Mouse (Mus musculus) thymus, adult 2 months (tissue): ENCODE results near the gene Huwe1. TPM values are rescaled to one million over a fixed set of nuclear protein-coding genes. Genes with fewer than 3 reads are reported as not detected.

Experiments
- DNase-seq: peaks from one replicate; pipeline ENCODE4 v3.0.0; 2021
- H3K27ac ChIP-seq: fragments of 200-500 bp; 2 replicates; pipeline ENCODE4 v1.5.1; 2012; ENCODE audit warnings: low read length, control low read depth; ENCODE audit not compliant: control insufficient read depth, insufficient read depth
- H3K27me3 ChIP-seq: fragments of 200-500 bp; 2 replicates; pipeline ENCODE4 v1.6.1; 2012; ENCODE audit warnings: mild to moderate bottlenecking, low read length, moderate library complexity, mixed read lengths; ENCODE audit not compliant: control insufficient read depth, insufficient read depth
- H3K36me3 ChIP-seq: fragments of 200-500 bp; 2 replicates; pipeline ENCODE4 v1.6.1; 2012; ENCODE audit warnings: mild to moderate bottlenecking, low read length, moderate library complexity; ENCODE audit not compliant: control insufficient read depth, insufficient read depth
- H3K4me1 ChIP-seq: fragments of 200-500 bp; replicated peaks from 2 replicates; pipeline ENCODE4 v1.6.1; 2012; ENCODE audit warnings: low read length; ENCODE audit not compliant: control insufficient read depth, insufficient read depth
- H3K4me3 ChIP-seq: fragments of 200-500 bp; 2 replicates; pipeline ENCODE4 v1.5.1; 2012; ENCODE audit warnings: mild to moderate bottlenecking, low read length, control low read depth, moderate library complexity; ENCODE audit not compliant: control insufficient read depth, insufficient read depth
- CTCF ChIP-seq: fragments of 200-500 bp; IDR thresholded peaks from 2 replicates; pipeline ENCODE4 v1.5.1; 2012; ENCODE audit warnings: mild to moderate bottlenecking, control low read depth, low read length, moderate library complexity, borderline replicate concordance; ENCODE audit not compliant: control insufficient read depth, poor library complexity, insufficient read depth; ENCODE audit errors: extremely low read depth
- POLR2A ChIP-seq: fragments of 200-500 bp; IDR thresholded peaks from 2 replicates; pipeline ENCODE4 v1.6.1; 2012; ENCODE audit warnings: mild to moderate bottlenecking, low read length, control low read depth, moderate library complexity; ENCODE audit not compliant: control insufficient read depth, poor library complexity, insufficient read depth; ENCODE audit errors: extremely low read depth
- WGBS: fragments of 180-500 bp; shearing (Covaris S2); methylation state at CpG from one replicate; pipeline ENCODE4 v1.1.7; 2018; 5-methylcytosine and 5-hydroxymethylcytosine counted together
- polyA plus RNA-seq: library from polyadenylated mRNA; depleted of rRNA; stranded (reverse); fragments of >200 nt; gene quantifications from 2 replicates; pipeline ENCODE4 v1.2.3, GENCODE M21; 2012

The Huwe1 gene
- polyA plus RNA-seq, 1 experiment: 96.9 TPM

- 92% methylated on average over 1 of the region's 1 CpGs for WGBS
- no peak for TF ChIP-seq CTCF
- no peak for TF ChIP-seq POLR2A
- Histone ChIP-seq H3K27ac (no peak overlapping the region), H3K4me1 (no peaks in the 10 kb centered on the region), H3K27me3 (no peaks in the 10 kb centered on the region), H3K36me3 (no peaks in the 10 kb centered on the region), H3K4me3 (no peak overlapping the region)
- no peak for DNase-seq
Observed at GRCm38 (mm10) chrX:151828971-151829370, 28.4 kb downstream of the Huwe1 start.

GRCm38 (mm10) chrX:151831260-151831659 lies 30.7 kb downstream of the Huwe1 start:
- no peaks in the 10 kb centered on the region for H3K27me3 ChIP-seq
- DNase-seq: no peak
- no peak overlapping the region for H3K27ac ChIP-seq
- TF ChIP-seq CTCF: no peak
- no peak for TF ChIP-seq POLR2A
- H3K4me1 ChIP-seq: no peaks in the 10 kb centered on the region
- no peaks in the 10 kb centered on the region for H3K36me3 ChIP-seq
- H3K4me3 ChIP-seq: no peak overlapping the region

GRCm38 (mm10) chrX:151832982-151833381 lies 32.4 kb downstream of the Huwe1 start:
- H3K27ac ChIP-seq: no peak overlapping the region
- no peak for TF ChIP-seq CTCF
- no peak for TF ChIP-seq POLR2A
- H3K4me1 ChIP-seq: no peaks in the 10 kb centered on the region
- DNase-seq: no peak
- no peak overlapping the region for H3K4me3 ChIP-seq
- H3K36me3 ChIP-seq: no peaks in the 10 kb centered on the region
- no peaks in the 10 kb centered on the region for H3K27me3 ChIP-seq

GRCm38 (mm10) chrX:151859436-151859835 lies 58.8 kb downstream of the Huwe1 start:
- WGBS: 95% methylated on average over 8 of the region's 8 CpGs
- Histone ChIP-seq H3K4me3 (no peak overlapping the region), H3K27me3 (no peaks in the 10 kb centered on the region), H3K27ac (no peak overlapping the region), H3K36me3 (peaks cover 31% of the 10 kb centered on the region), H3K4me1 (no peaks in the 10 kb centered on the region)
- DNase-seq: no peak
- TF ChIP-seq POLR2A (no peak), CTCF (no peak)

- Histone ChIP-seq H3K27me3 (no peaks in the 10 kb centered on the region), H3K36me3 (peaks cover 54% of the 10 kb centered on the region), H3K4me3 (no peak overlapping the region), H3K4me1 (no peaks in the 10 kb centered on the region), H3K27ac (no peak overlapping the region)
- no peak for TF ChIP-seq POLR2A
- 84% methylated on average over 1 of the region's 1 CpGs for WGBS
- DNase-seq: no peak
Observed at GRCm38 (mm10) chrX:151910692-151911091, 110.1 kb downstream of the Huwe1 start.

- Histone ChIP-seq H3K4me1 (no peaks in the 10 kb centered on the region), H3K27ac (no peak overlapping the region), H3K4me3 (no peak overlapping the region), H3K27me3 (no peaks in the 10 kb centered on the region), H3K36me3 (peaks cover 54% of the 10 kb centered on the region)
- WGBS: 96% methylated on average over 4 of the region's 4 CpGs
- TF ChIP-seq POLR2A: no peak
- no peak for TF ChIP-seq CTCF
- DNase-seq: no peak
Observed at GRCm38 (mm10) chrX:151912267-151912666, 111.7 kb downstream of the Huwe1 start.

GRCm38 (mm10) chrX:151929390-151929789 lies 128.8 kb downstream of the Huwe1 start:
- 94% methylated on average over 6 of the region's 6 CpGs for WGBS
- Histone ChIP-seq H3K36me3 (peaks cover 73% of the 10 kb centered on the region), H3K27me3 (no peaks in the 10 kb centered on the region), H3K4me3 (no peak overlapping the region), H3K27ac (no peak overlapping the region), H3K4me1 (no peaks in the 10 kb centered on the region)
- DNase-seq: no peak
- TF ChIP-seq CTCF: no peak
